Comparison of ENCODE assay signal across 13 mouse cellular contexts in the genomic region with DNA sequence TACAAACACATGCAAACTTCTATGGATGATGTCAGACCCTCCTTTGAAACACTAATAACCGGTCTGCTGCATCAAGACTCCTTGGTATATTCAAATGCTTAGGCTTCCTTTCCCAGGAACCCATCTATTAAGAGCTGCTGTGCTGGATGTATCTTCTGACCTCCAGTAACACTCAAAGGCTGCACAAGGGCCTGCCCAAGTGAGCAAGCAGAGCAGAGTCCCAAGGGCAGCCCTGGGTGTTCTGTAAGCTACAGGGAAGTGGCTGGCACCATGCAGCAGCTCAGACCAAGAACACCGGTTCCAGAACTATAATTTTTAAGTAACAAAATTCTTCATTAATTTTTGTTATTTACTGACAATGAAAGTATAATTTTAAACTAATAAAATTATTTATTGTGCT.
"Had no signal": no experiment of that assay in that cellular context is flagged by ENCODE, and none has a peak within 500 bp of the region (broad histone marks: within the 10 kb centered on the region; RNA-seq: fewer than 3 reads in every experiment).

No protein-coding gene starts in this region.

- H3K9me3 ChIP-seq: liver, embryonic 12.5 days; neural tube, embryonic 12.5 days; stomach, embryonic 15.5 days had no signal

- H3K36me3 ChIP-seq: limb, embryonic 15.5 days; liver, embryonic 12.5 days; midbrain, embryonic 10.5 days; neural tube, embryonic 12.5 days; stomach, embryonic 15.5 days had no signal

- DNase-seq: layer of hippocampus, postnatal 36 days; lung, embryonic 14.5 days; lung, postnatal 10 days; lung, postnatal 4 days; midbrain, embryonic 14.5 days; right cerebral cortex, postnatal 14 days; thymus, adult 2 months; thymus, postnatal 25 days had no signal

- H3K4me1 ChIP-seq: limb, embryonic 15.5 days; liver, embryonic 12.5 days; neural tube, embryonic 12.5 days; stomach, embryonic 15.5 days had no signal

- H3K4me2 ChIP-seq: limb, embryonic 15.5 days; liver, embryonic 12.5 days; lung, embryonic 14.5 days; neural tube, embryonic 12.5 days; stomach, embryonic 15.5 days had no signal

- H3K27me3 ChIP-seq: limb, embryonic 15.5 days; liver, embryonic 12.5 days; neural tube, embryonic 12.5 days; stomach, embryonic 15.5 days had no signal

- ATAC-seq: liver, embryonic 12.5 days had no signal

- H3K27ac ChIP-seq: limb, embryonic 15.5 days; liver, embryonic 12.5 days; midbrain, embryonic 10.5 days; neural tube, embryonic 12.5 days; stomach, embryonic 15.5 days had no signal

- H3K4me3 ChIP-seq: limb, embryonic 15.5 days; liver, embryonic 12.5 days; midbrain, embryonic 10.5 days; neural tube, embryonic 12.5 days; stomach, embryonic 15.5 days had no signal

- H3K9ac ChIP-seq: limb, embryonic 15.5 days; liver, embryonic 12.5 days; lung, embryonic 14.5 days; neural tube, embryonic 12.5 days; stomach, embryonic 15.5 days had no signal
